Mouse (Mus musculus): ENCODE results near the gene B2m.

DNA sequence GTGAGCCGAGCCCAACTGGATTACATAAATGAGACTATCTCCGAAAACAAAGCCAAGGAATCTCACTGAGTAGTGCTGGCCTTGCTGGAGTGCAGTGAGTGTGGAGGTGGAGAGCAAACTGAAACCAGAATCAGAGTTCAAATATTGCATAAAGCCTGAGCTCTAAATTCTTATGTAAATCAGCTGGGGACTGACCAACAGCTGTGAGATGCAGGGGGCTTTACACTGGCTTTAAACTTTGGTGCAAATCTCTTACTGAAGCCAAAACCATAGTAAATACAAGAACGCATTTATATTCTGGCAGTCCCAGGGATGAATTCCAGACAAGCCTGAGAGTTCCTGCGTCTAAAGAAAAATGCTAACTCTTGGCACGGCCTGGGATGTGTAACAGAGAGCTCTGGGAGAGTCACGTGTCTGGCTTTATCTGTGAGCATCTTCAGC is 10.9 kb downstream of the B2m start:
- TF ChIP-seq CTCF (IDR thresholded peaks at IDR 0.05; ENCODE audit: low read depth) (no peak), EP300 (IDR thresholded peaks at IDR 0.05; ENCODE audit: low read depth) (no peak)

Data from liver, postnatal 0 days (tissue).